Mouse (Mus musculus) erythroblast, embryonic 14.5 days (primary cell): ENCODE data around the gene Smcr8. TPM values are rescaled to one million over a fixed set of nuclear protein-coding genes. Genes with fewer than 3 reads are reported as not detected.
A peak's percentile ranks its signal among the peaks of the same experiment; 100 is the strongest.

Experiments
- H3K27me3 ChIP-seq: 2 replicates; pipeline ENCODE4 v1.6.1; 2012; ENCODE audit warnings: inconsistent platforms; ENCODE audit not compliant: control insufficient read depth
- H3K36me3 ChIP-seq: 2 replicates; pipeline ENCODE4 v1.6.1; 2012; ENCODE audit warnings: mild to moderate bottlenecking, inconsistent platforms; ENCODE audit not compliant: control insufficient read depth
- H3K4me1 ChIP-seq: 2 replicates; pipeline ENCODE4 v1.6.1; 2012; ENCODE audit warnings: inconsistent platforms; ENCODE audit not compliant: control insufficient read depth
- H3K4me3 ChIP-seq: replicated peaks from 2 replicates; pipeline ENCODE3; 2012; ENCODE audit warnings: moderate library complexity, mild to moderate bottlenecking, inconsistent platforms
- H3K9me3 ChIP-seq: 2 replicates; pipeline ENCODE4 v1.6.1; 2012; ENCODE audit warnings: low read length, inconsistent platforms, mixed read lengths; ENCODE audit not compliant: control insufficient read depth
- GATA1 ChIP-seq: IDR thresholded peaks from 2 replicates; pipeline ENCODE4 v1.6.1; 2012; ENCODE audit warnings: low read length, inconsistent platforms, mixed read lengths
- TAL1 ChIP-seq: IDR thresholded peaks from 3 replicates; pipeline ENCODE4 v1.6.1; 2012; ENCODE audit warnings: low read length, inconsistent platforms, mixed read lengths
- polyA plus RNA-seq: library from polyadenylated mRNA; stranded (reverse); fragments of >175 nt; gene quantifications from 2 replicates; pipeline ENCODE4 v1.2.3, GENCODE M21; 2012

Smcr8 gene
- polyA plus RNA-seq, 1 experiment, result 0.05 TPM

- TF ChIP-seq GATA1, result no peak
- no peak for TF ChIP-seq TAL1
- no peaks in the 10 kb centered on the region for H3K27me3 ChIP-seq
- peaks cover 31% of the 10 kb centered on the region for H3K36me3 ChIP-seq
- peaks cover 65% of the 10 kb centered on the region for H3K4me1 ChIP-seq
- H3K4me3 ChIP-seq, result peak overlapping the region; percentile 85
- no peaks in the 10 kb centered on the region for H3K9me3 ChIP-seq
These were observed 1.1 kb upstream of the Smcr8 start for GRCm38 (mm10) chr11:60776107-60776828.

- H3K36me3 ChIP-seq, result peaks cover 45% of the 10 kb centered on the region
- peaks cover 79% of the 10 kb centered on the region for H3K4me1 ChIP-seq
- no peaks in the 10 kb centered on the region for H3K27me3 ChIP-seq
- TF ChIP-seq GATA1, result no peak
- no peak for TF ChIP-seq TAL1
- H3K4me3 ChIP-seq, result peak overlapping the region; percentile 85
- no peaks in the 10 kb centered on the region for H3K9me3 ChIP-seq
These were observed 562 bp downstream of the Smcr8 start for GRCm38 (mm10) chr11:60777801-60778370.

- Histone ChIP-seq H3K4me1 (peaks cover 81% of the 10 kb centered on the region), H3K27me3 (no peaks in the 10 kb centered on the region), H3K9me3 (no peaks in the 10 kb centered on the region), H3K36me3 (peaks cover 60% of the 10 kb centered on the region), H3K4me3 (peak overlapping the region; percentile 52)
- TF ChIP-seq GATA1 (no peak), TAL1 (no peak)
These were observed 2.4 kb downstream of the Smcr8 start for GRCm38 (mm10) chr11:60779673-60780189.

GRCm38 (mm10) chr11:60784179-60784922, 7.0 kb downstream of the Smcr8 start:
- H3K4me3 ChIP-seq, result no peak overlapping the region
- no peaks in the 10 kb centered on the region for H3K27me3 ChIP-seq
- H3K36me3 ChIP-seq, result peaks cover 91% of the 10 kb centered on the region
- TF ChIP-seq GATA1 (no peak), TAL1 (no peak)
- H3K9me3 ChIP-seq, result no peaks in the 10 kb centered on the region
- H3K4me1 ChIP-seq, result peaks cover 44% of the 10 kb centered on the region

GRCm38 (mm10) chr11:60787595-60787994, 10.3 kb downstream of the Smcr8 start:
- Histone ChIP-seq H3K4me3 (no peak overlapping the region), H3K4me1 (peaks cover 12% of the 10 kb centered on the region), H3K36me3 (peaks cover 79% of the 10 kb centered on the region), H3K27me3 (no peaks in the 10 kb centered on the region), H3K9me3 (no peaks in the 10 kb centered on the region)
- TF ChIP-seq TAL1 (no peak), GATA1 (no peak)

- peaks cover 70% of the 10 kb centered on the region for H3K36me3 ChIP-seq
- TF ChIP-seq GATA1 (no peak), TAL1 (no peak)
- no peak overlapping the region for H3K4me3 ChIP-seq
- no peaks in the 10 kb centered on the region for H3K9me3 ChIP-seq
- H3K27me3 ChIP-seq, result no peaks in the 10 kb centered on the region
- H3K4me1 ChIP-seq, result no peaks in the 10 kb centered on the region; the same call in 1 of the 2 replicates
These were observed 13.1 kb downstream of the Smcr8 start for GRCm38 (mm10) chr11:60790472-60790871.

GRCm38 (mm10) chr11:60796342-60796741, 19.0 kb downstream of the Smcr8 start:
- no peaks in the 10 kb centered on the region for H3K9me3 ChIP-seq
- H3K4me1 ChIP-seq, result no peaks in the 10 kb centered on the region
- no peak for TF ChIP-seq GATA1
- no peak for TF ChIP-seq TAL1
- no peaks in the 10 kb centered on the region for H3K27me3 ChIP-seq
- H3K36me3 ChIP-seq, result peaks cover 51% of the 10 kb centered on the region
- H3K4me3 ChIP-seq, result no peak overlapping the region

GRCm38 (mm10) chr11:60799977-60800376, 22.7 kb downstream of the Smcr8 start:
- Histone ChIP-seq H3K36me3 (peaks cover 39% of the 10 kb centered on the region), H3K4me1 (peaks cover 5% of the 10 kb centered on the region), H3K9me3 (no peaks in the 10 kb centered on the region), H3K27me3 (no peaks in the 10 kb centered on the region), H3K4me3 (no peak overlapping the region)
- no peak for TF ChIP-seq TAL1
- TF ChIP-seq GATA1, result no peak

- Histone ChIP-seq H3K4me1 (peaks cover 5% of the 10 kb centered on the region), H3K36me3 (peaks cover 38% of the 10 kb centered on the region), H3K9me3 (no peaks in the 10 kb centered on the region), H3K27me3 (no peaks in the 10 kb centered on the region), H3K4me3 (no peak overlapping the region)
- no peak for TF ChIP-seq TAL1
- TF ChIP-seq GATA1, result no peak
These were observed 23.6 kb downstream of the Smcr8 start for GRCm38 (mm10) chr11:60800892-60801291.
